Mouse (Mus musculus) heart, embryonic 16.5 days (tissue): ENCODE measurements at regions not wholly inside any gene's neighbourhood (a gene's known extent, or its start where the extent isn't known, plus 50 kb on each side); places are given as distances from the start of the nearest gene placed in this dataset.

Experiments
- ATAC-seq: fragments of 200-750 bp; cut with Nextera tagmentation; replicated peaks from 2 replicates; pipeline ENCODE4 v1.8.0; 2017; ENCODE audit warnings: moderate number of reproducible peaks; ENCODE audit not compliant: insufficient read depth, low FRiP score; ENCODE audit errors: extremely low read depth
- H3K27ac ChIP-seq: fragments of 300-500 bp; sonication (generic); 2 replicates; pipeline ENCODE4 v1.5.1; 2014; ENCODE audit warnings: mild to moderate bottlenecking, low read length, control low read depth, moderate library complexity
- H3K27me3 ChIP-seq: fragments of 300-500 bp; sonication (generic); 2 replicates; pipeline ENCODE4 v1.6.1; 2014; ENCODE audit warnings: low read length, mixed read lengths; ENCODE audit not compliant: control insufficient read depth, insufficient read depth
- H3K36me3 ChIP-seq: fragments of 300-500 bp; sonication (generic); 2 replicates; pipeline ENCODE4 v1.6.1; 2014; ENCODE audit not compliant: control insufficient read depth, insufficient read depth
- H3K4me1 ChIP-seq: fragments of 300-500 bp; sonication (generic); 2 replicates; pipeline ENCODE4 v1.6.1; 2014; ENCODE audit warnings: low read length, mixed read lengths; ENCODE audit not compliant: control insufficient read depth, insufficient read depth
- H3K4me2 ChIP-seq: fragments of 300-500 bp; sonication (generic); 2 replicates; pipeline ENCODE4 v1.6.1; 2014; ENCODE audit warnings: low read depth, mild to moderate bottlenecking, control low read depth, low read length
- H3K4me3 ChIP-seq: fragments of 300-500 bp; sonication (generic); 2 replicates; pipeline ENCODE4 v1.5.1; 2014; ENCODE audit warnings: mild to moderate bottlenecking, control low read depth, low read length
- H3K9ac ChIP-seq: fragments of 300-500 bp; sonication (generic); 2 replicates; pipeline ENCODE4 v1.6.1; 2014; ENCODE audit warnings: low read length, control low read depth
- H3K9me3 ChIP-seq: fragments of 300-500 bp; sonication (generic); replicated peaks from 2 replicates; pipeline ENCODE4 v1.6.1; 2016; ENCODE audit warnings: low read length; ENCODE audit not compliant: control insufficient read depth
- WGBS: fragments of 180-500 bp; shearing (Covaris S2); extraction: QIAGEN DNeasy Blood & Tissue Kit; methylation state at CpG from one replicate; pipeline ENCODE4 v1.1.7; 2014; 5-methylcytosine and 5-hydroxymethylcytosine counted together

DNA sequence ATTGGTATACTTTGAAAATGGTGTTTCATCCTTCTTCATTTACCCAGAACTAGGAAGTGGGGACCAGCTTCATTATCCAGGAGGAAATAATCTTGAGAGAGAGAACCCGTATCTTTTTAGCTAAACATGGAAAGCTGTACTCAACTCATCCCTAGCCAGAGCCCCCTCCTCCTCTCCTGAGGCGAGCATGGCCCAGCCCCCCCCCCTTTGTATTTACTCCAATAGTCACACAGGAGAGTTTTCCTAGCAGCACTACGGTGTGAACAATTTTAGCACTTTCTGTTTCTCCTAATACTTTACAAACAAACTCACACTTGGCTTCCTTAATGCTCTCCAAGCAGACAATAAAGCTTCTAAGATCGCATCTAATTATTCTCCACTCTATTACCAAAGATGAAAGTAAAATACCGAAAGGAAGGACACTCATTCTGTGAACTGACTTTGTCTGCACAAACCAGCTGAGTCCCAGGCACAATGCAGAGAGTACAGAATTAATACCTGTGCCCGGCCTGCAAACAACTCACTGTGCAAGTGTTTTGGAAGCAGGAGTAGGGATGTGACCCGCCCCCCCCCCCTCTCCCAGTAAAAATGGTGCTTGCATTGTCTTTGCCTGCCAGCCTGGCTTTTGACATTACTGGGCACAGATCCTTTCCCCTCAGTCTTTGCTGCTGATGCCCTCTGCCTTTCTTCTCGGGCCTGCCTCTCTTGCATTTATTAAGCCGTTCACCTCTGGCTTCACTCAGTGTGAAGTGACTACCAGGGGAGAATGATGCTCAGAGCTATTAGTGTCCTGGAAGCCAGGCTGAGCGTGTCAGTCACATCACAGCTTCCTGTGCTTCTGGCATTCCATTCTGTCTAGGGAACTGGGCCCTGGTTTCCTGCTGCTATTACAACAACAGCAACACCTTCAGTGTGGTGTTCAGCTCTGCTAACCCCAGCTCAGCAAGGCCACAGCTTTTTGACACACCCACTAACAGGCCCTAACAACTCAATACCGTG is 107.9 kb downstream of the Dad1 start:
- no peak overlapping the region for H3K9ac ChIP-seq
- H3K36me3 ChIP-seq, result no peaks in the 10 kb centered on the region
- no peaks in the 10 kb centered on the region for H3K9me3 ChIP-seq
- no peak for ATAC-seq
- 44% methylated on average over 11 of the region's 11 CpGs for WGBS
- H3K27ac ChIP-seq, result no peak overlapping the region; the same call in 1 of the 2 replicates
- H3K4me3 ChIP-seq, result no peak overlapping the region
- H3K27me3 ChIP-seq, result no peaks in the 10 kb centered on the region
- H3K4me1 ChIP-seq, result peaks cover 4% of the 10 kb centered on the region; the same call in 1 of the 2 replicates
- no peak overlapping the region for H3K4me2 ChIP-seq

DNA sequence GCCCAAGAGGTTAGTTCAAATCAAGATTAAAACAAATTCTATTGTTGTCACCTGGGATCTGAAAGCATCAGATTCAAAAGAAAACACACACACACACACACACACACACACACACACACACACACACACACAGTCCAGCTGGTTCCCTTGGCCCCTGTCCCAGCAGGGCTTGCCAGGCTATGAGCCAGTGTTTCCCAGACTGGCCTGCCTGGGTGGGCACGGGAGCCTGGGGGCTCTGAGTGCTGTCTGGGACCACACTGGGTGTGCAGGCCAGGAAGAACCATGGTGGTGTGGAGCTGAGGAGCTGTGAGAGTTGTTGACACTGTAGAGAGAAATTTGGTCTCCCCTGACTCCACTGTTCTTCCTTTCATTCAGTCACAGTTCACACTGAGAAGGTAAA is 110.1 kb downstream of the Dad1 start:
- H3K9ac ChIP-seq, result no peak overlapping the region
- no peak for ATAC-seq
- WGBS, result 56% methylated on average over 1 of the region's 1 CpGs
- peaks cover 4% of the 10 kb centered on the region; the same call in 1 of the 2 replicates for H3K4me1 ChIP-seq
- no peak overlapping the region for H3K27ac ChIP-seq
- no peaks in the 10 kb centered on the region for H3K36me3 ChIP-seq
- H3K4me2 ChIP-seq, result no peak overlapping the region
- H3K9me3 ChIP-seq, result no peaks in the 10 kb centered on the region
- no peak overlapping the region for H3K4me3 ChIP-seq
- no peaks in the 10 kb centered on the region for H3K27me3 ChIP-seq

DNA sequence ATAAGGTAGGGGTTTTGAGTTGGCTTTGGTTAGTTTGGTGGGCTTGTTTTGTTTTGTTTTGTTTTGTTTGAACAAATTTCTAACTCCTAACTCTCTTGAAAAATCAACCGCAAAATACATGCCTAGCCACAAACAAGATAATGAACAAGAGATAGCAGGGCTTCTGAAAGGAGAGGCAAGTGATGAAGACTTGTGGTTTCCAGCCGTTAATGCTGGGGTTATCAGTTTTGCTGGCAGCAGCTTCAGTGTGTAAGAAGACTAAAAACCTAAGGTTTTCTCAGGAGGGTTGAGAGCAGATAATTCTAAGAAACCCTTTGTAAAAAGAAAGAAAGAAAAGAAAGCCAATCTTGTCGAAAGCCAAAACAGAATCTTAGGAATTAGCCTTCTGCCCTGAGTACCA is 115.6 kb downstream of the Dad1 start:
- H3K36me3 ChIP-seq, result no peaks in the 10 kb centered on the region
- no peaks in the 10 kb centered on the region for H3K4me1 ChIP-seq
- no peak overlapping the region for H3K4me2 ChIP-seq
- peak overlapping the region; percentile 43; the same call in 1 of the 2 replicates for H3K27ac ChIP-seq
- no peaks in the 10 kb centered on the region for H3K9me3 ChIP-seq
- ATAC-seq, result no peak
- 37% methylated on average over 3 of the region's 3 CpGs for WGBS
- H3K4me3 ChIP-seq, result no peak overlapping the region
- H3K27me3 ChIP-seq, result no peaks in the 10 kb centered on the region
- no peak overlapping the region for H3K9ac ChIP-seq

DNA sequence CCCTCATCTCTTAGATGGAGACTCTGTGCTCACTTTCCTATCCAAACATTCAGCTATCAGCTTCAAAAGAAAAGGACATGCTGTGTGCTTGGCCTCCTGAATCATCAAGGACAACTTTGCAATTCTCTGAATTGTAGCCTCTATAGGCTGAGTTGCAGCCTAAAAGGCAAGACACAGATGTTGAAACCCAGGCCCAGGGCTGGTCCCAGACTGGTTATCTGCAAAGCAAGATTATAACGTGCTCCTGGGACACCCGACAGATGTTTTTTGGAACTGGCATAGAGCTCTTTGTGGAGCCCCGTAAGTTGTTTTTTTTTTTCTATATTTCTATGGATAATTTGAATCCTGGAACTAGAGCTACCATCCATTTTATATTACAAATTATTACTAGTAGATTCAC is 117.4 kb downstream of the Dad1 start:
- Histone ChIP-seq H3K27me3 (no peaks in the 10 kb centered on the region), H3K4me2 (no peak overlapping the region), H3K9ac (no peak overlapping the region), H3K4me3 (no peak overlapping the region), H3K27ac (no peak overlapping the region), H3K9me3 (no peaks in the 10 kb centered on the region), H3K4me1 (no peaks in the 10 kb centered on the region), H3K36me3 (no peaks in the 10 kb centered on the region)
- 44% methylated on average over 3 of the region's 3 CpGs for WGBS
- ATAC-seq, result no peak

DNA sequence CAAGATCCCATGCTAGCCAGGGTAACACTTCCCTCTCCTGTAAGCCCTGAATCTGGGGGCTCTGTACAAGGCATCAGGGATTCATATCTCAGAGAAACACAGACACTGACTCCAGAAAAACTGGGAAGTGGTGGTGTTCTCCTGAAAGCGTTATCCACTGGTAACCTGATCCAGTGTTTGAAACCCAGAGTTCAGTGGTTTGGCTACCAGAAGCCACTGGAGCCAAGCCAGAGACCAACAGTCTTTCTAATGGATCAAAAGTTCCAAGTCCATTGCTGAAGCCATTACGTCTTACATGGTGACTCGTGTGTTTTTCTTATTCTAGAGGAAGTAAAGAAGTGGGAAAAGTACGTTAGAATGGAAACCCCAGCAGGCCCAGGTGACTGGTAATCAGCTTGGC is 125.6 kb downstream of the Dad1 start:
- ATAC-seq, result no peak
- Histone ChIP-seq H3K27me3 (no peaks in the 10 kb centered on the region), H3K9me3 (no peaks in the 10 kb centered on the region), H3K27ac (no peak overlapping the region), H3K4me1 (peaks cover 12% of the 10 kb centered on the region), H3K4me2 (no peak overlapping the region), H3K36me3 (no peaks in the 10 kb centered on the region), H3K9ac (no peak overlapping the region), H3K4me3 (no peak overlapping the region)
- 48% methylated on average over 4 of the region's 4 CpGs for WGBS

DNA sequence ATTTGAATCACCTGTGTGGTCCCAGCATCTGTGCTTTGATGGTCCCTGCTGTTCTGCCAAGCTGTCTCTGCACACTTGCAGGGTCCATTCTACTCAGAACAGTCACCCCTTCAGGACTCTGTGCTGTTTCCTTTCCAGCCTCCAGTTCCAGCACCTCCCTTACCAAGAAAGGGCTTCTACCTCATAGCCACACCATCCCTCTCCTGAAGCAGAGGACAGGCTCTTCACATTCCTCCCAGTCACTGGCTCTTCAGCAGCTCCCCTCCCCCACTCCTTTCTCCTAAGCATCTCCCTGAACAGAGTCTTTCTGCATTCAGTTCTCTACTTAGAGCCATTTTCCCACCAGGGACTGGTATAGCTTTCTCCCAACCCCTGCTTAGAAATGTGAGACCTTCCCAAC is 128.4 kb downstream of the Dad1 start:
- Histone ChIP-seq H3K27me3 (no peaks in the 10 kb centered on the region), H3K4me3 (no peak overlapping the region), H3K27ac (no peak overlapping the region), H3K9me3 (no peaks in the 10 kb centered on the region), H3K4me1 (peaks cover 14% of the 10 kb centered on the region), H3K9ac (no peak overlapping the region), H3K36me3 (no peaks in the 10 kb centered on the region), H3K4me2 (no peak overlapping the region)
- ATAC-seq, result no peak; the same call in 1 of the 2 replicates

DNA sequence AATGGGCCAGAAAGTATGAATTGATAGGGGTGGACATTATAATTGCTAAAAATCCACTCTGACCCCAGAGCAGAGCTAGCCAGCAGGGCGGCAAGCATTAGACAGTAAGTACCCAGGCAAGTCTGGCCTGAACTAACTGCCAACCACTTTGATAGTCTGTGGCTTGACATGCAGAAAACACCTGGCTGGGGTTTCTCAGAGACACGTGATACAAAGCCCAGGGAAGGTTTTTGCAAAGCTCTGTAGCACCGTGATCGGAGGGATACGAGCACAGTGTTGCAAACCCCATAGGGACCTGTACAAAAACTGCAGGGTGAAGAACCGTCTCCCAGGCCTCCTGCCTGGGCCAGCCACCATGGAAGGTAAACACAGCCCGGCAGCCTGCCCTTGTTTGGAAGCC is 131.9 kb downstream of the Dad1 start:
- ATAC-seq, result no peak
- WGBS, result 55% methylated on average over 7 of the region's 7 CpGs

DNA sequence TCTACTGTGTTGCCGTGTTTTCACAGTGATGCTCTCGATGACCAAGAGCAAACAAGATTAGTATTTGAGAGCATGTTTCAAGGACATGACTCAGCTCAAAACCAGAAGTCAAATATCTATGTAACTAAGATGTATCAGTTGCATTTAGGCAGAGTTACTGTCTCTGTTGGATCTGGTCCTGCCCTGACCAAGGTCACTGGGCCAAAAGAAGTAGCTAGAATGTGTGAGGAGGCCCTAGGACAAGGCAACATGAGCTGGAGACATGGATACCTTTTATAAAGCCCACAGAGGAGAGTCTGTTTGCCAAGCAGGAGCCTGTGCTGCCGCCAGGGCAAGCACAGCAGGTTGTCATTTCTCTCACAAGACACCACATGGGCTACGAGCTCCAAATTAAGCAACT is 132.6 kb downstream of the Dad1 start:
- ATAC-seq, result no peak
- WGBS, result 77% methylated on average over 4 of the region's 4 CpGs

More for the DNA sequence above, 131.9 kb downstream of the Dad1 start:
- Histone ChIP-seq H3K27me3 (no peaks in the 10 kb centered on the region), H3K9me3 (no peaks in the 10 kb centered on the region), H3K27ac (no peak overlapping the region), H3K4me3 (no peak overlapping the region), H3K9ac (no peak overlapping the region), H3K36me3 (no peaks in the 10 kb centered on the region), H3K4me1 (peaks cover 14% of the 10 kb centered on the region), H3K4me2 (no peak overlapping the region)

DNA sequence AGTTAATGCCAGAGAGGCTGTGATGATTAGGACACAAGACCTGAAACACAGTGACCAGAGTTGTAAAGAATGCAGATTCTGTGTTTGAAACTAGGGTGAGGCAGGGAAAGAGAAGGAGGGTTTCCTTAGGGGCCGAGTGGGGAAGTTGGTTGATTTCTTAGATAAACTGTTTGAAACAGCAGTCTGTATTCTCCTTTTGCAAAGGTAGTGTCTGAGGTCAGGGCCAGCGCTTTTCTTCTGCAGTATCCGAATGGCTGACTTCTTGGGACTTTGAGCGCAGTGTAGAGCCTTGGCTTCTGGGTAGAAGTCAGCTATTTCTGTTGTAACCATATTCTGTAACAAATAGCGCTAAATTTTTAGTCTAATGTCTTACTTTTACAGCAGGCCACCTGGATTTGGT is 133.7 kb downstream of the Dad1 start:
- H3K4me3 ChIP-seq, result no peak overlapping the region
- WGBS, result 79% methylated on average over 5 of the region's 5 CpGs
- no peak overlapping the region for H3K27ac ChIP-seq
- peaks cover 7% of the 10 kb centered on the region; the same call in 1 of the 2 replicates for H3K4me1 ChIP-seq
- H3K9ac ChIP-seq, result no peak overlapping the region
- no peaks in the 10 kb centered on the region for H3K36me3 ChIP-seq
- H3K4me2 ChIP-seq, result no peak overlapping the region
- H3K9me3 ChIP-seq, result no peaks in the 10 kb centered on the region
- H3K27me3 ChIP-seq, result no peaks in the 10 kb centered on the region
- no peak for ATAC-seq

More for the DNA sequence above, 132.6 kb downstream of the Dad1 start:
- H3K27me3 ChIP-seq, result no peaks in the 10 kb centered on the region
- H3K4me2 ChIP-seq, result no peak overlapping the region
- no peak overlapping the region for H3K9ac ChIP-seq
- H3K27ac ChIP-seq, result no peak overlapping the region
- H3K4me1 ChIP-seq, result peaks cover 14% of the 10 kb centered on the region
- H3K9me3 ChIP-seq, result no peaks in the 10 kb centered on the region
- H3K36me3 ChIP-seq, result no peaks in the 10 kb centered on the region
- H3K4me3 ChIP-seq, result no peak overlapping the region
